Mouse (Mus musculus): ENCODE data around the gene Nup62. TPM values are rescaled to one million over a fixed set of nuclear protein-coding genes. Genes with fewer than 3 reads are reported as not detected.
"Not testable (repeated sequence)": the region's sequence is repeated elsewhere in the genome, so short reads cannot be mapped to it uniquely, and the experiment has no call there.

Nup62 gene
- polyA plus RNA-seq, 1 experiment from 2014 or later, result 68.9 TPM

GRCm38 (mm10) chr7:44868919-44869696, 53.2 kb downstream of the Nup62 start:
- Histone ChIP-seq H3K9ac (peak overlapping the region; percentile 99), H3K4me3 (ENCODE audit: low read depth, low read length) (peak overlapping the region; percentile 99), H3K27me3 (ENCODE audit: insufficient read depth, low read length) (no peaks in the 10 kb centered on the region), H3K4me2 (peak overlapping the region; percentile 68), H3K9me3 (ENCODE audit: low read depth, low read length) (no peaks in the 10 kb centered on the region), H3K4me1 (ENCODE audit: insufficient read depth) (peaks cover 27% of the 10 kb centered on the region), H3K36me3 (ENCODE audit: insufficient read depth) (peaks cover 25% of the 10 kb centered on the region), H3K27ac (ENCODE audit: low read depth) (peak overlapping the region; percentile 100)
- peak; percentile 53 for ATAC-seq (ENCODE audit: insufficient read depth)
- 0 out of 2 replicates have a peak, but pooled peaks have one; percentile 10 for TF ChIP-seq CTCF (IDR thresholded peaks at IDR 0.05; ENCODE audit: low read depth)
- DNase-seq, result peak; percentile 85
- WGBS, result under 1% methylated on average over 108 of the region's 108 CpGs

- 4% methylated on average over 29 of the region's 29 CpGs for WGBS
- ATAC-seq (ENCODE audit: insufficient read depth) (peak; percentile 92), DNase-seq (peak; percentile 95)
- Histone ChIP-seq H3K4me3 (ENCODE audit: low read depth, low read length) (peak within 1 kb of the TSS; percentile 99), H3K9ac (peak within 1 kb of the TSS; percentile 99), H3K9me3 (ENCODE audit: low read depth, low read length) (no peaks in the 10 kb centered on the region), H3K4me1 (ENCODE audit: insufficient read depth) (peaks cover 27% of the 10 kb centered on the region), H3K36me3 (ENCODE audit: insufficient read depth) (peaks cover 17% of the 10 kb centered on the region), H3K27me3 (ENCODE audit: insufficient read depth, low read length) (no peaks in the 10 kb centered on the region), H3K27ac (ENCODE audit: low read depth) (peak within 1 kb of the TSS; percentile 100), H3K4me2 (peak within 1 kb of the TSS; percentile 68)
- TF ChIP-seq CTCF (IDR thresholded peaks at IDR 0.05; ENCODE audit: low read depth), result no peak
These were observed 54.0 kb downstream of the Nup62 start, which contains the start of gene Ptov1 for GRCm38 (mm10) chr7:44869697-44870528. Ptov1 (minus strand) TSS chr7:44869788.

- Histone ChIP-seq H3K27me3 (ENCODE audit: insufficient read depth, low read length) (no peaks in the 10 kb centered on the region), H3K4me2 (peak overlapping the region; percentile 68), H3K9me3 (ENCODE audit: low read depth, low read length) (no peaks in the 10 kb centered on the region), H3K9ac (peak overlapping the region; percentile 99), H3K36me3 (ENCODE audit: insufficient read depth) (peaks cover 10% of the 10 kb centered on the region), H3K4me1 (ENCODE audit: insufficient read depth) (peaks cover 24% of the 10 kb centered on the region), H3K27ac (ENCODE audit: low read depth) (peak overlapping the region; percentile 100), H3K4me3 (ENCODE audit: low read depth, low read length) (peak overlapping the region; percentile 99)
- no peak for DNase-seq
- no peak for TF ChIP-seq CTCF (IDR thresholded peaks at IDR 0.05; ENCODE audit: low read depth)
- WGBS, result 74% methylated on average over 6 of the region's 6 CpGs
- no peak for ATAC-seq (ENCODE audit: insufficient read depth)
These were observed 54.7 kb downstream of the Nup62 start for GRCm38 (mm10) chr7:44870614-44871013.

- Histone ChIP-seq H3K27ac (ENCODE audit: low read depth) (no peak overlapping the region), H3K9ac (no peak overlapping the region), H3K27me3 (ENCODE audit: insufficient read depth, low read length) (no peaks in the 10 kb centered on the region), H3K36me3 (ENCODE audit: insufficient read depth) (peaks cover 8% of the 10 kb centered on the region), H3K9me3 (ENCODE audit: low read depth, low read length) (no peaks in the 10 kb centered on the region), H3K4me3 (ENCODE audit: low read depth, low read length) (no peak overlapping the region), H3K4me2 (no peak overlapping the region), H3K4me1 (ENCODE audit: insufficient read depth) (peaks cover 22% of the 10 kb centered on the region)
- no peak for DNase-seq
- no peak for ATAC-seq (ENCODE audit: insufficient read depth)
- 79% methylated on average over 1 of the region's 1 CpGs for WGBS
- TF ChIP-seq CTCF (IDR thresholded peaks at IDR 0.05; ENCODE audit: low read depth), result no peak
These were observed 55.3 kb downstream of the Nup62 start for GRCm38 (mm10) chr7:44871181-44871580.

- H3K4me1 ChIP-seq (ENCODE audit: insufficient read depth), result peaks cover 16% of the 10 kb centered on the region
- H3K27ac ChIP-seq (ENCODE audit: low read depth); DNase-seq; H3K9ac ChIP-seq; H3K27me3 ChIP-seq (ENCODE audit: insufficient read depth, low read length); H3K9me3 ChIP-seq (ENCODE audit: low read depth, low read length); H3K36me3 ChIP-seq (ENCODE audit: insufficient read depth); ATAC-seq (ENCODE audit: insufficient read depth); H3K4me3 ChIP-seq (ENCODE audit: low read depth, low read length); H3K4me2 ChIP-seq: not testable (repeated sequence)
- TF ChIP-seq CTCF (IDR thresholded peaks at IDR 0.05; ENCODE audit: low read depth), result peak; percentile 11; the same call in 1 of the 2 replicates
- WGBS, result 86% methylated on average over 2 of the region's 2 CpGs
These were observed 55.9 kb downstream of the Nup62 start for GRCm38 (mm10) chr7:44871774-44872173.

GRCm38 (mm10) chr7:44877833-44878232, 61.9 kb downstream of the Nup62 start:
- H3K27ac ChIP-seq (ENCODE audit: low read depth), result no peak overlapping the region
- no peaks in the 10 kb centered on the region for H3K9me3 ChIP-seq (ENCODE audit: low read depth, low read length)
- WGBS, result 84% methylated on average over 14 of the region's 14 CpGs
- H3K4me2 ChIP-seq, result no peak overlapping the region
- H3K36me3 ChIP-seq (ENCODE audit: insufficient read depth), result peaks cover 67% of the 10 kb centered on the region
- H3K4me3 ChIP-seq (ENCODE audit: low read depth, low read length), result no peak overlapping the region
- DNase-seq (no peak), ATAC-seq (ENCODE audit: insufficient read depth) (no peak)
- H3K27me3 ChIP-seq (ENCODE audit: insufficient read depth, low read length), result no peaks in the 10 kb centered on the region
- H3K9ac ChIP-seq, result no peak overlapping the region
- no peak for TF ChIP-seq CTCF (IDR thresholded peaks at IDR 0.05; ENCODE audit: low read depth)
- no peaks in the 10 kb centered on the region for H3K4me1 ChIP-seq (ENCODE audit: insufficient read depth)

MicroRNA genes within 50 kb of the gene (microRNA counts, 519-probe panel; counts per million panel counts)
- microRNA mmu-miR-707, result 30.5 counts per million

Small RNA genes within 50 kb of the gene (microRNA-seq; reads per million reads assigned to microRNA genes)
- gene Mir707 (ENCODE audit: borderline number of aligned reads), result not detected

Other genes with a start within 250 kb of the Nup62 start
- gene Napsa, start 243.7 kb upstream of the Nup62 start, polyA plus RNA-seq (2014; fragmentation: Nextera tagmentation; extraction: Ambion mirVana), result 4.7 and 6.8 TPM in 2 replicates
- gene Kcnc3, start 225.4 kb upstream of the Nup62 start, polyA plus RNA-seq (2014; fragmentation: Nextera tagmentation; extraction: Ambion mirVana), result 0.70 and 0.97 TPM in 2 replicates
- 33.6 and 37.3 TPM in 2 replicates for gene Myh14, start 145.2 kb upstream of the Nup62 start, polyA plus RNA-seq (2014; fragmentation: Nextera tagmentation; extraction: Ambion mirVana)
- not detected in 2 replicates for gene Izumo2, start 107.3 kb upstream of the Nup62 start, polyA plus RNA-seq (2014; fragmentation: Nextera tagmentation; extraction: Ambion mirVana)
- gene Vrk3, start 67.7 kb upstream of the Nup62 start, polyA plus RNA-seq (2014; fragmentation: Nextera tagmentation; extraction: Ambion mirVana), result 34.7 and 36.3 TPM in 2 replicates
- gene Zfp473, start 65.0 kb upstream of the Nup62 start, polyA plus RNA-seq (2014; fragmentation: Nextera tagmentation; extraction: Ambion mirVana), result 0.92 and 2.3 TPM in 2 replicates
- gene Il4i1, start 299 bp downstream of the Nup62 start, polyA plus RNA-seq (2014; fragmentation: Nextera tagmentation; extraction: Ambion mirVana), result 0.93 and 1.5 TPM in 2 replicates
- 3.1 TPM in 2 replicates for gene Atf5, start 570 bp downstream of the Nup62 start, polyA plus RNA-seq (2014; fragmentation: Nextera tagmentation; extraction: Ambion mirVana)
- 61.9 and 76.9 TPM in 2 replicates for gene Akt1s1, start 32.9 kb downstream of the Nup62 start, polyA plus RNA-seq (2014; fragmentation: Nextera tagmentation; extraction: Ambion mirVana)
- gene Tbc1d17, start 33.0 kb downstream of the Nup62 start, polyA plus RNA-seq (2014; fragmentation: Nextera tagmentation; extraction: Ambion mirVana), result 60.1 and 73.7 TPM in 2 replicates
- gene Pnkp, start 41.1 kb downstream of the Nup62 start, polyA plus RNA-seq (2014; fragmentation: Nextera tagmentation; extraction: Ambion mirVana), result 30.3 and 30.7 TPM in 2 replicates
- 386 and 443 TPM in 2 replicates for gene Ptov1, start 53.7 kb downstream of the Nup62 start, polyA plus RNA-seq (2014; fragmentation: Nextera tagmentation; extraction: Ambion mirVana)
- gene Med25, start 76.6 kb downstream of the Nup62 start, polyA plus RNA-seq (2014; fragmentation: Nextera tagmentation; extraction: Ambion mirVana), result 77.9 and 79.5 TPM in 2 replicates
- 17.7 and 19.1 TPM in 2 replicates for gene Fuz, start 80.0 kb downstream of the Nup62 start, polyA plus RNA-seq (2014; fragmentation: Nextera tagmentation; extraction: Ambion mirVana)
- 73.6 and 83.2 TPM in 2 replicates for gene Ap2a1, start 113.4 kb downstream of the Nup62 start, polyA plus RNA-seq (2014; fragmentation: Nextera tagmentation; extraction: Ambion mirVana)
- gene Tsks, start 127.1 kb downstream of the Nup62 start, polyA plus RNA-seq (2014; fragmentation: Nextera tagmentation; extraction: Ambion mirVana), result 0.11 and 0.14 TPM in 2 replicates
- 14.9 and 15.5 TPM in 2 replicates for gene Cpt1c, start 158.8 kb downstream of the Nup62 start, polyA plus RNA-seq (2014; fragmentation: Nextera tagmentation; extraction: Ambion mirVana)
- gene Prmt1, start 170.5 kb downstream of the Nup62 start, polyA plus RNA-seq (2014; fragmentation: Nextera tagmentation; extraction: Ambion mirVana), result 228 and 238 TPM in 2 replicates
- gene Irf3, start 181.6 kb downstream of the Nup62 start, polyA plus RNA-seq (2014; fragmentation: Nextera tagmentation; extraction: Ambion mirVana), result 78.7 and 83.0 TPM in 2 replicates
- 69.9 and 76.9 TPM in 2 replicates for gene Bcl2l12, start 182.6 kb downstream of the Nup62 start, polyA plus RNA-seq (2014; fragmentation: Nextera tagmentation; extraction: Ambion mirVana)
- gene Scaf1, start 200.3 kb downstream of the Nup62 start, polyA plus RNA-seq (2014; fragmentation: Nextera tagmentation; extraction: Ambion mirVana), result 45.9 and 53.6 TPM in 2 replicates
- gene Rras, start 201.9 kb downstream of the Nup62 start, polyA plus RNA-seq (2014; fragmentation: Nextera tagmentation; extraction: Ambion mirVana), result 46.2 and 46.5 TPM in 2 replicates
- 14.2 and 16.2 TPM in 2 replicates for gene Prr12, start 236.8 kb downstream of the Nup62 start, polyA plus RNA-seq (2014; fragmentation: Nextera tagmentation; extraction: Ambion mirVana)
- 68.6 and 71.9 TPM in 2 replicates for gene Nosip, start 246.3 kb downstream of the Nup62 start, polyA plus RNA-seq (2014; fragmentation: Nextera tagmentation; extraction: Ambion mirVana)
- 18.1 and 19.2 TPM in 2 replicates for gene Prrg2, start 246.6 kb downstream of the Nup62 start, polyA plus RNA-seq (2014; fragmentation: Nextera tagmentation; extraction: Ambion mirVana)